Mouse (Mus musculus): ENCODE measurements around the gene Nckap1l.

Nckap1l gene

GRCm38 (mm10) chr15:103537822-103538213, 84.2 kb downstream of the Nckap1l start, which contains the start of gene Ppp1r1a:
Gene Ppp1r1a, minus strand, starts transcription at chr15:103538003.
- DNase-seq (ENCODE audit: low read depth, low spot score), result peak; percentile 48

- DNase-seq (ENCODE audit: low read depth, low spot score), result no peak
Observed at GRCm38 (mm10) chr15:103539259-103539658, 85.7 kb downstream of the Nckap1l start.

DNA sequence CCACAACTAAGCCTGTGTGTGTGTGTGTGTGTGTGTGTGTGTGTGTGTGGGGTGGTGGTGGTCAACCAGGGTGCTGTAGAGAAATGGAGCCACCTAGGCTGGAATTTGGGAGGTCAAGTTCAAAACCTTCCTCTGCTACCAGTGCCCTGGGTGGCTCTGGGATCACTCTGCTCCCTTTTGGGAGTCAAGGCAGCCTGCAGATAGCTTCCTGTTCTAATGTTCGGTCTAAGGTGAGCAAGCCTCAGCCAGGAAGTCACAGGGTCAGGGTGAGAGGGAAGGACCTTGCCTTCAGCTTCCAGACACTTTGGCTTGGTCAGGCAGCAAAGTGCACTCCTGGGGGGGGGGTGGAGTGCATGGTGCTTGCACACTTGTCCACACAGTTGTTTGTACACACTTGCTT, 87.1 kb downstream of the Nckap1l start:
- DNase-seq (ENCODE audit: low read depth, low spot score), result no peak

DNA sequence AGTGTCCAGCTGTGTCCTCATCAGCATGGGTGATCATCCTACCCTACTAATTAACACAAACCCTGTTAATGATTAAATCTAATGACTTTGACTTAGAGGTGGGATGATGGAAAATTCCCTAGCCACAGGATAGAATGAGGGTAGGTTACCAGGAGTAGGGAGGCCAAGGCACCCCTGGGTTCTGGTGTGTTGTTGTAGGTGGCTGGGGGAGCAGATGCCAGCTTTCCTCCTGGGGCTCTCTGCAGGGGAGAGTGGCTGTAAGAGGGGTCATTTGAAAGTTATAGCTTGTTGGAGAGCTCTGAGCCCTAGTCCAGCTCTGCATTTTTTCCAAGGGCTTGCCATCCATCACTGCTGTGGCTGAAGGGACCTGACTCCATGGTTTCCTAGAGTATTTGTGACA, 88.9 kb downstream of the Nckap1l start:
- no peak for DNase-seq (ENCODE audit: low read depth, low spot score)

DNA sequence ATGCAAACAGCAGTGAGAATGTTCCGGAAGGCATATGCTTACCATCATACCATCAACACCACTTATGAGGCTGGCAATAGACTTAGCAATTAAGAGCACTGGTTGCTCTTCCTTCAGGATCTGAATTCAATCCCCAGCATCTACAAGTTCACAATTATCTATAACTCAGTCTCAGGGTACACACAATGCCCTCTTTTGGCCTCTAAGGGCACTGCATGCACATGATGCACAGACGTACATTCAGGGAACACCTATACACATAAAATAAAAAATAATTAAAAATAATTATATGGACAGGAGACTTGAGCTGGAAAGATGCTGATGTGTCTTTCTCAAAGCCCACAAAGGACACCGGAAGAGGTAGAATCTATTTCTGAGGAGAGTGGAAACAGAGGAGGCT, 94.4 kb downstream of the Nckap1l start:
- no peak for DNase-seq (ENCODE audit: low read depth, low spot score)
